Mouse (Mus musculus) lung, embryonic 15.5 days (tissue): ENCODE results near the gene Sema7a. TPM values are rescaled to one million over a fixed set of nuclear protein-coding genes. Genes with fewer than 3 reads are reported as not detected.
A peak's percentile ranks its signal among the peaks of the same experiment; 100 is the strongest.

Experiments
- ATAC-seq: fragments of 200-750 bp; cut with Nextera tagmentation; 2 replicates; pipeline ENCODE4 v1.8.0; 2017; ENCODE audit warnings: moderate number of reproducible peaks, borderline replicate concordance; ENCODE audit not compliant: low FRiP score, low TSS enrichment; ENCODE audit errors: extremely low read depth
- H3K27ac ChIP-seq: fragments of 300-500 bp; sonication (generic); 2 replicates; pipeline ENCODE4 v1.5.1; 2015; ENCODE audit warnings: moderate library complexity, mild to moderate bottlenecking, inconsistent platforms
- H3K27me3 ChIP-seq: fragments of 300-500 bp; sonication (generic); 2 replicates; pipeline ENCODE4 v1.6.1; 2015; ENCODE audit warnings: inconsistent platforms
- H3K36me3 ChIP-seq: fragments of 300-500 bp; sonication (generic); 2 replicates; pipeline ENCODE4 v1.6.1; 2015; ENCODE audit warnings: inconsistent platforms
- H3K4me1 ChIP-seq: fragments of 300-500 bp; sonication (generic); 2 replicates; pipeline ENCODE4 v1.6.1; 2015; ENCODE audit warnings: inconsistent platforms
- H3K4me2 ChIP-seq: fragments of 300-500 bp; sonication (generic); 2 replicates; pipeline ENCODE4 v1.6.1; 2015; ENCODE audit warnings: inconsistent platforms, mild to moderate bottlenecking, moderate library complexity
- H3K4me3 ChIP-seq: fragments of 300-500 bp; sonication (generic); 2 replicates; pipeline ENCODE4 v1.5.1; 2015; ENCODE audit warnings: mild to moderate bottlenecking, inconsistent platforms
- H3K9ac ChIP-seq: fragments of 300-500 bp; sonication (generic); 2 replicates; pipeline ENCODE4 v1.6.1; 2015; ENCODE audit warnings: inconsistent platforms
- H3K9me3 ChIP-seq: fragments of 300-500 bp; sonication (generic); 2 replicates; pipeline ENCODE4 v1.6.1; 2016; ENCODE audit warnings: inconsistent platforms
- WGBS: fragments of 180-500 bp; shearing (Covaris S2); methylation state at CpG from one replicate; pipeline ENCODE4 v1.1.7; 2015; 5-methylcytosine and 5-hydroxymethylcytosine counted together
- polyA plus RNA-seq: library from polyadenylated mRNA; unstranded; fragments of >200 nt; fragmentation: Nextera tagmentation; extraction: Ambion mirVana; gene quantifications from 2 replicates; pipeline ENCODE4 v1.2.1, GENCODE M21; 2015

The Sema7a gene
- polyA plus RNA-seq, 1 experiment from 2014 or later, result 0.90 TPM

DNA sequence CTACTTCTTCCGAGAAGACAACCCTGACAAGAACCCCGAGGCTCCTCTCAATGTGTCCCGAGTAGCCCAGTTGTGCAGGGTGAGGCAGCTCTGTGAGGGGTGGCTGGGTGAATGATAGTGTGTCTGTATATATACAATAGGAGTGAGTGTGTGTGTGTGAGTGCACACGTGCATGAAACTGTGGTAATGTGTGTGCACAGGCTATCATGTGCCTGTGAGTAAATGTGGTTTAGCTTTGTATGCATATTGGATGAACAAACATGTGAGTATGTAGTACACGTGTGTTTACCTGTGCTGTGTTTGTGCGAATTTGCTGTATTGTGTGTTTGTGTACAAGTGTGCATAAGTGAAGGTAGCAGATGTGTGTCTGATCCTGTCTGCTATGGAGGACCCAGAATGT, 15.9 kb downstream of the Sema7a start:
- H3K27ac ChIP-seq, result no peak overlapping the region
- 68% methylated on average over 6 of the region's 6 CpGs for WGBS
- H3K4me1 ChIP-seq, result 0 out of 2 replicates have a peak, but pooled peaks cover 2% of the 10 kb centered on the region
- H3K4me2 ChIP-seq, result no peak overlapping the region
- no peak overlapping the region for H3K4me3 ChIP-seq
- H3K36me3 ChIP-seq, result no peaks in the 10 kb centered on the region
- no peaks in the 10 kb centered on the region for H3K9me3 ChIP-seq
- no peak for ATAC-seq
- H3K27me3 ChIP-seq, result peaks cover 3% of the 10 kb centered on the region; the same call in 1 of the 2 replicates
- H3K9ac ChIP-seq, result no peak overlapping the region

DNA sequence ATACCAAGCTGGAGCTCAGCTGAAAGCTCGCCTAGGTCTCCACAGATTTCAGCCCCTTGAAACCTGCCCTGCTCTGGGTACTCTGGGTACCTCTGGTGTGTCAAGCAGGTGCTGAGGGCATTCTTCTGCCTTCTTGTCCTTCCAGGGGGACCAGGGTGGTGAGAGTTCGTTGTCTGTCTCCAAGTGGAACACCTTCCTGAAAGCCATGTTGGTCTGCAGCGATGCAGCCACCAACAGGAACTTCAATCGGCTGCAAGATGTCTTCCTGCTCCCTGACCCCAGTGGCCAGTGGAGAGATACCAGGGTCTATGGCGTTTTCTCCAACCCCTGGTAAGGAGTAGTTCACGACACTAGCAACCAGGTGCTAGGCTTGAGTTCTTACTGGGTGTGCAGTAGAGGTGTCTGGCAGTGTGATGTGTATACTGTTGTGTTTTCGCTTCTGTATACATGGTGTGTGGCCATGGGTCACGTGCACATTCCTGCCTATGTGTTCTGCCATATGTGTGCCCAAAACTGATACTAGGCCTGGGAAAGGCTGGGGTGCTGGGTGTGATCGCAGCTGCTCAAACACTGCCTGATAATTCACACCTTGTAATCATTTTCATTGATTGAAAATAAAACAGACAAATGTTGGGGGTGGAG, 16.4 kb downstream of the Sema7a start:
- no peak overlapping the region for H3K4me2 ChIP-seq
- no peaks in the 10 kb centered on the region for H3K4me1 ChIP-seq
- H3K36me3 ChIP-seq, result no peaks in the 10 kb centered on the region
- H3K9me3 ChIP-seq, result no peaks in the 10 kb centered on the region
- 79% methylated on average over 9 of the region's 9 CpGs for WGBS
- no peak for ATAC-seq
- no peak overlapping the region for H3K4me3 ChIP-seq
- no peak overlapping the region for H3K9ac ChIP-seq
- no peak overlapping the region for H3K27ac ChIP-seq
- no peaks in the 10 kb centered on the region for H3K27me3 ChIP-seq

DNA sequence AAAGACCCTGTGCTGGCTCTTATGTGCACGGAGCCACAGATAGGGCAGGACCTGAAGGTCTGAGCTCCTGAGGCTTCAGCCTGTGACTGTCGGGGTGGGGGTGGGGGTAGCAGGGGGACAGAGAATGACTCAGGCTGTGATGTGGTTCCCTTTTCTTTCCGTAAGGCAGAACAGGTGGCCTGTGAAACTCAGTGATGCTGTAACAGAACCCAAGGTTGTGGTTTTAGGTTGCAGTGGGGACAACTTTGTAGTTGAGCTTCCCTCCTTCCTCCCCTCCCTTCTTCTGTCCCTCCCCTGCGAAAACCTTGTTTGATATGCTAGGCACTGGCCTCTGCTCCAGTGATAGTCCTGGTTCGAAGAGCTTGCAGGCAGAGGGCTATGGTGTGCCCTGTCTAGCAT, 16.9 kb downstream of the Sema7a start:
- Histone ChIP-seq H3K27me3 (no peaks in the 10 kb centered on the region), H3K9me3 (no peaks in the 10 kb centered on the region), H3K4me2 (no peak overlapping the region), H3K36me3 (no peaks in the 10 kb centered on the region), H3K4me3 (no peak overlapping the region), H3K4me1 (no peaks in the 10 kb centered on the region), H3K27ac (no peak overlapping the region), H3K9ac (no peak overlapping the region)
- ATAC-seq, result no peak
- WGBS, result 74% methylated on average over 5 of the region's 5 CpGs

DNA sequence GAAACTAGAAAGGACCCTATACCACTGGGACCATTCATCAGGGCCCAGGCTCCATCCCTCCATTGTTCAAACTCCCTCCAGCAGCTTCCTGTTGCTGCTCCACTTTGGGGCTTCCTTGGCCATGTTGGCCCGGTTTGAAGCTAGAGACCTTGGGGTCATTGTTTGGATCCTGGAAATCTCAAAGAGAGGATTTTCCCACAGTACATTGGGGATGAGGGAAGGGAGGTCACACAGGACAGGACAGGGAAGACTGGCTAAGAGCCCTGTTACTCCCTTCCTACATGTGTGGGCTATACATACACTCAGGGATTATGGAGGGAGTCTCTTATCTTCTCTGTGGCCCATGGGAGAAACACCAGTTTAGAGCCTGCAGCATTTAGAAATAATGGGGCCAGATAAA, 18.7 kb downstream of the Sema7a start:
- H3K27me3 ChIP-seq, result no peaks in the 10 kb centered on the region
- no peaks in the 10 kb centered on the region for H3K36me3 ChIP-seq
- no peak overlapping the region for H3K27ac ChIP-seq
- no peak overlapping the region for H3K4me3 ChIP-seq
- H3K4me2 ChIP-seq, result no peak overlapping the region
- no peak overlapping the region for H3K9ac ChIP-seq
- H3K9me3 ChIP-seq, result no peaks in the 10 kb centered on the region
- WGBS, result 67% methylated on average over 1 of the region's 1 CpGs
- ATAC-seq, result no peak
- no peaks in the 10 kb centered on the region for H3K4me1 ChIP-seq

DNA sequence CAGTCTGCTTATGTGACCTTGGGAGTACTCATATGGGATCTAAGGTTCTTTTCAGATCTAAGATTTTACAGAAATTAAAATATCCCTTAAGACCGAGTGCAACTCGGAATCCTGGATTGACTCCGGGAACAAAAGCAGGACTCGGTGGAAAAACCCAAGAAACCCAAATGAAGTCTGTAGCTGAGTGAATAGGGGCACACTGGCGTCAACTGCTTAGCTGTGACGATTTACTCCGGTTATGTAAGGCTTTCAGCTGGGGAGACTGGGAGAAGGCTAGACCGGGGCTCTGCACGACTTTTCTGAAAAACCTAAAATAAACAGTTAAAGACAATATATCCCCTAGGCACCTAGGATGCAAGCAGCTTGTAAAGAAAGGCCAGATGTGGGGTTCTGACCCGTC, 19.5 kb downstream of the Sema7a start:
- no peak overlapping the region for H3K4me3 ChIP-seq
- H3K9me3 ChIP-seq, result no peaks in the 10 kb centered on the region
- WGBS, result 49% methylated on average over 10 of the region's 10 CpGs
- no peaks in the 10 kb centered on the region for H3K27me3 ChIP-seq
- H3K36me3 ChIP-seq, result no peaks in the 10 kb centered on the region
- H3K27ac ChIP-seq, result no peak overlapping the region
- H3K4me1 ChIP-seq, result no peaks in the 10 kb centered on the region
- H3K4me2 ChIP-seq, result no peak overlapping the region
- ATAC-seq, result no peak
- H3K9ac ChIP-seq, result no peak overlapping the region

DNA sequence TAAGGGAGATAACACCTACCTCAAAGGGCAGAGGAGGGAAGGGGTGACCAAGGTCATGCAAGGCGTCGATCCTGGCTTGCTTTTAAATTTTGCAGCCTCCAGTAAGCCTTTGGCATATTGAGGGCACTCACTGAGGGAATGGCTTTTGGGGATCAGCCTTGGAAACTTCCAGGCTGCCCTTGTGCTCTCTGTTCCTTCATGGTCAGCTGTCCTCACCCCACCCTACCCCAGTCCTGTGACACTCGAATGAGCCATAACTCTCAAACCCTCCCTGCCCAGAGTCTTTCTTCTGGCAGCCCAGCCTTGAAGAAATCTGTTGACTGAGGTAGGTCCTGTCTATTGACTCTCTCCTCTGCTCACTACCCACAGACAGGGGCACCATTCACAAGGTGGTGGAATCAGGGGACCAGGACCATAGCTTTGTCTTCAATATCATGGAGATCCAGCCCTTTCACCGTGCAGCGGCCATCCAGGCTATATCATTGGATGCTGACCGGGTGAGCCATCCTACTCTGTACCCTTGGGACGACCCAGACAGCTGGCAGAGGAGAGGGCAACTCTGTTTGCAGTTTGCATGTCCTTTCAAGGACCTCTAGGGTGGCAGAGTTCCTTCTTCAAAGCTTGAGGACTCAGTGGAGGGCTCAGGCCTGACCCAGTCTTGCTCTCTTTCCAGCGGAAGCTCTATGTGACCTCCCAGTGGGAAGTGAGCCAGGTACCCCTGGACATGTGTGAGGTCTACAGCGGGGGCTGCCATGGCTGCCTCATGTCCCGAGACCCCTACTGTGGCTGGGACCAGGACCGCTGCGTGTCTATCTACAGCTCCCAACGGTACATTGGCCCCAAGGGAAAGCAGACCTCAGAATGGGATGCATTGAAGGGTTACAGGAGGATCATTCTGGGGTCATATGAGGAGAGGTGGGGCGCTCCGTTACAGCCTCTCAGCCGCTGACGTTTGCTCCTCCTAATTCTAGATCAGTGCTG, 20.3 kb downstream of the Sema7a start:
- Histone ChIP-seq H3K4me3 (no peak overlapping the region), H3K4me2 (no peak overlapping the region), H3K4me1 (peaks cover 5% of the 10 kb centered on the region; the same call in 1 of the 2 replicates), H3K9me3 (no peaks in the 10 kb centered on the region), H3K36me3 (no peaks in the 10 kb centered on the region), H3K9ac (no peak overlapping the region), H3K27ac (no peak overlapping the region), H3K27me3 (no peaks in the 10 kb centered on the region)
- 76% methylated on average over 17 of the region's 17 CpGs for WGBS
- no peak; the same call in 1 of the 2 replicates for ATAC-seq

DNA sequence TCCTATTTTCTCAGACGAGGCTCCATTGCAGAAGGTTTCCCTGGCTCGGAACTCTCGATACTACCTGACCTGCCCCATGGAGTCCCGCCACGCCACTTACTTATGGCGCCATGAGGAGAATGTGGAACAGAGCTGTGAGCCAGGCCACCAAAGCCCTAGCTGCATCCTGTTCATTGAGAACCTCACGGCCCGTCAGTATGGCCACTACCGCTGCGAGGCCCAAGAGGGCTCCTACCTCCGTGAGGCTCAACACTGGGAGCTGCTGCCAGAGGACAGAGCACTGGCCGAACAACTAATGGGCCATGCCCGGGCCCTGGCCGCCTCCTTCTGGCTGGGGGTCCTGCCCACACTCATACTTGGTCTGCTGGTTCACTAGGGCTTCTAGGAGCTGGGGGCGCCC, 21.3 kb downstream of the Sema7a start:
- Histone ChIP-seq H3K4me1 (peaks cover 11% of the 10 kb centered on the region), H3K9ac (no peak overlapping the region), H3K9me3 (no peaks in the 10 kb centered on the region), H3K4me3 (no peak overlapping the region), H3K4me2 (no peak overlapping the region), H3K27ac (0 out of 2 replicates have a peak overlapping the region, but pooled peaks have one; percentile 24), H3K27me3 (no peaks in the 10 kb centered on the region), H3K36me3 (no peaks in the 10 kb centered on the region)
- WGBS, result 90% methylated on average over 15 of the region's 15 CpGs
- ATAC-seq, result no peak

DNA sequence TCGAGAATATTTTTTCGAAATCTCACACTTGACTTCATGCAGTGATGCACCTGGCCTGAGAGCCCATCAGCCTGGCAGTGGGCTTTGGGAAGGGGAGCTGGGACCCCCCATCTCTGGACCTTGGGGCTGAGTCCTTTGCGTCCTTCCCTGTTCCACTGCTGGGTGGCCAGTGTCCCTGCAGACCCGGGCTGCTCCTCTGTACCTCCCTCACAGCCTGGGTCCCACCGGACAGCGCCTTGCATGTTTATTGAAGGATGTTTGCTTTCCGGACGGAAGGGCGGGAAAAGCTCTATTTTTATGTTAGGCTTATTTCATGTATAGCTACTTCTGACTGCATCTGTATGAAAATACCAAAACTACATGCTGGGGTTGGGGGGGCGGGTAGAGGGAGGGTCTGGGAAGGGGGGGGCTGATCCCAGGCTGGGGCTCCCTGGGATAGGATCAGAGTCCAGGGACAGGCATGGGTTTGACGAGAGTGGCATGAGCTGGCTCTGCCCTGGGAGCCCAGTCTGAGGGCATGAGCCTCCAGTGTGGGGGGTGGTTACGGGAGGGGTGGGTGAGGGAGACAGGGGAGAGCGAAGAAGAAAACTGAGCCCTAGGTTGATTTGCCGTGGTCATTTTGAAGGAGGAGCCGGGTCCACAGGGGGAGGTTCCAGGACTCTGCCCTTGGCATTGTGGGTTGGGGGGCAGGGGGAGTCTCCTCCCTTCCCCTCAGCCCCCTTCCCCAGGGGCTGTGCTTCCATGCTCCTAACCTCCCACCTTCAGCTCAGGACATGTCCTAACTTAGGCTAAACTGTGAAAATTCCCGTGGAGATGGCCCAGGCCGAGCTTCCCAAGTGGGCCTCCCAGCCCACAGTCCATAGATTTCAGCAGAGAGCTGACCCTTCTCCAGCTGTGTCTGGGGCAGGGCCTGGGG, 22.2 kb downstream of the Sema7a start:
- H3K4me2 ChIP-seq, result no peak overlapping the region
- no peaks in the 10 kb centered on the region for H3K9me3 ChIP-seq
- H3K4me3 ChIP-seq, result no peak overlapping the region
- no peaks in the 10 kb centered on the region for H3K27me3 ChIP-seq
- H3K36me3 ChIP-seq, result no peaks in the 10 kb centered on the region
- WGBS, result 36% methylated on average over 17 of the region's 17 CpGs
- no peak for ATAC-seq
- H3K27ac ChIP-seq, result peak overlapping the region; percentile 24; the same call in 1 of the 2 replicates
- H3K4me1 ChIP-seq, result peaks cover 11% of the 10 kb centered on the region
- H3K9ac ChIP-seq, result no peak overlapping the region

DNA sequence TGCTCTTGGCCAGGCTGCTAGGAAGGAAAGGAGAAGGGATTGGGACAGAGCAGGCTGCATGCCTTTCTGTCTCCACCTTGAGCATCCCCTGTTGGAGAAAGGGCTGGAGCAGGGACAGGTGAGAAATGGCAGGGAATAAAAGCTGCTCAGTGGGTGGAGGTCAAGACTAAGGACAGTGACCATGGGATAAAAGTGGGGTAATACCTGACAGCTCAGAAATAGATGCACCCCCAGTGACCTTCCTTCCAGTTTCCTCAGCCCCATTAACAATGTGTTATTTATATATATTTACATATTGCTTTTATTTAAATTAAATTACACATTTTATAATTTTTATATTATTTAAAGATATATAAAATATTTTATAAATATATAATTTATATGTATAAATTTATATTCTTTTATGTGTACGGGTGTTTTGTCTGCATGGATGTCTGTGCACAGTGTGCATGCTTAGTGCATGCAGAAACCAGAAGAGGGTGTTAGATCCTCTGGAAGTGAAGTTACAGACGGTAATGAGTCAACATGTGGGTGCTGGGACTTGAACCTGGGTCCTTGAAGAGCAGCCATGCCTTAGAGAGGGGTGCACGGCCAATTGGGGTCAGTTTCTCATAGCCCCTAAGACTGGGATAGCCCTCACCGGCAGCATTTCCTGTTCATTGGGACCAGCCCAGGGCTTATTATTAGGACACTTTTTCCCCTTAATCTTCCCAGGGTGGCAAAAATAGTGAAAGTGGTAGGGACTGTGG, 23.5 kb downstream of the Sema7a start:
- H3K27ac ChIP-seq, result no peak overlapping the region
- no peak for ATAC-seq

DNA sequence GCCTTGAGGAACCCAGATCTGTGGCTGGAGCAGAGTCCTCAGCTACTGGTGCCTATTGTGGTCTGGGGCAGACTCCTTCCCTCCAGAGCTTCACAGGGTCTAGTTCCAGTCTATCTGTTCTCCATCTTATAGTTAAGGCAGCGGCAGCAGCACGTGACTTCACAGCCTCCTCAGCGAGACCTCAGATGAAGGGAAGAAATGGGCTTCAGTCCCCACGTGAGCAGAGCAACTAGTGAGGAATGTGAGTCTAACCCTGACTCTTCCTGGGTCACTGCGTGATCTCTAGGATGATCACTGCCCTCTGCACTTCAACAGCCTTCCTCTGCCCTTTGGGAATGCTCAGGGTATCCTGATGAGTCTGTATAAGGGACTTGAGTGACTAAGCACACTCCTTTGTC, 24.1 kb downstream of the Sema7a start:
- Histone ChIP-seq H3K27ac (no peak overlapping the region), H3K4me3 (no peak overlapping the region), H3K9ac (no peak overlapping the region), H3K4me1 (peaks cover 11% of the 10 kb centered on the region), H3K27me3 (no peaks in the 10 kb centered on the region), H3K4me2 (no peak overlapping the region), H3K9me3 (no peaks in the 10 kb centered on the region), H3K36me3 (no peaks in the 10 kb centered on the region)
- WGBS, result 72% methylated on average over 5 of the region's 5 CpGs
- no peak for ATAC-seq

More for the DNA sequence above, 23.5 kb downstream of the Sema7a start:
- H3K4me1 ChIP-seq, result peaks cover 11% of the 10 kb centered on the region
- 78% methylated on average over 4 of the region's 4 CpGs for WGBS
- no peak overlapping the region for H3K4me3 ChIP-seq
- H3K9me3 ChIP-seq, result no peaks in the 10 kb centered on the region
- H3K36me3 ChIP-seq, result no peaks in the 10 kb centered on the region
- no peaks in the 10 kb centered on the region for H3K27me3 ChIP-seq
- H3K9ac ChIP-seq, result no peak overlapping the region
- no peak overlapping the region for H3K4me2 ChIP-seq
